Mouse (Mus musculus) liver, embryonic 14.5 days (tissue): ENCODE measurements around the gene Dlgap4. TPM values are rescaled to one million over a fixed set of nuclear protein-coding genes. Genes with fewer than 3 reads are reported as not detected.

Experiments used
- ATAC-seq: fragments of 200-750 bp; cut with Nextera tagmentation; 2 replicates; pipeline ENCODE4 v1.8.0; 2017; ENCODE audit warnings: moderate number of reproducible peaks, mild to moderate bottlenecking, moderate library complexity; ENCODE audit not compliant: insufficient read depth
- DNase-seq, 3 experiments: peaks; one replicate each; pipeline ENCODE4 v3.0.0-alpha.2; 2012 to 2013; ENCODE audit warnings: low read depth in 3 of 3, low spot score in 3 of 3
- H3K27ac ChIP-seq: fragments of 300-500 bp; sonication (generic); 2 replicates; pipeline ENCODE4 v1.5.1; 2014; ENCODE audit warnings: moderate library complexity, mild to moderate bottlenecking, control low read depth, inconsistent platforms
- H3K27me3 ChIP-seq: fragments of 300-500 bp; sonication (generic); 2 replicates; pipeline ENCODE4 v1.6.1; 2014; ENCODE audit warnings: mild to moderate bottlenecking, low read length, moderate library complexity; ENCODE audit not compliant: control insufficient read depth, insufficient read depth
- H3K36me3 ChIP-seq: fragments of 300-500 bp; sonication (generic); replicated peaks from 2 replicates; pipeline ENCODE4 v1.6.1; 2014; ENCODE audit warnings: low read depth; ENCODE audit not compliant: control insufficient read depth, insufficient read depth
- H3K4me1 ChIP-seq, 2 experiments: fragments of 200-500 bp in 1 of 2; fragments of 300-500 bp in 1 of 2; sonication (generic) in 1 of 2; replicated peaks; 2 replicates each; pipeline ENCODE4 v1.6.1; 2012 to 2014; ENCODE audit warnings: antibody characterized with exemption in 1 of 2, inconsistent platforms in 1 of 2, low read length in 1 of 2; ENCODE audit not compliant: control insufficient read depth in 2 of 2, insufficient read depth in 2 of 2
- H3K4me2 ChIP-seq: fragments of 300-500 bp; sonication (generic); 2 replicates; pipeline ENCODE4 v1.6.1; 2014; ENCODE audit warnings: low read depth, mild to moderate bottlenecking, control low read depth, moderate library complexity
- H3K4me3 ChIP-seq, 2 experiments: fragments of 200-500 bp in 1 of 2; fragments of 300-500 bp in 1 of 2; sonication (generic) in 1 of 2; 2 replicates each; pipeline ENCODE4 v1.5.1; 2012 to 2014; ENCODE audit warnings: low read depth in 2 of 2, low read length in 2 of 2, mild to moderate bottlenecking in 2 of 2, control low read depth in 1 of 2, inconsistent platforms in 1 of 2, moderate library complexity in 1 of 2; ENCODE audit not compliant: insufficient read depth in 1 of 2
- H3K9ac ChIP-seq: fragments of 300-500 bp; sonication (generic); replicated peaks from 2 replicates; pipeline ENCODE4 v1.6.1; 2014; ENCODE audit warnings: mild to moderate bottlenecking, control low read depth, moderate library complexity
- H3K9me3 ChIP-seq: fragments of 300-500 bp; sonication (generic); 2 replicates; pipeline ENCODE4 v1.6.1; 2016; ENCODE audit warnings: low read length, mixed read lengths; ENCODE audit not compliant: control insufficient read depth
- CTCF ChIP-seq: IDR thresholded peaks from 2 replicates; pipeline ENCODE4 v1.5.1; 2016; ENCODE audit warnings: antibody characterized with exemption, low read depth, control low read depth
- EP300 ChIP-seq: IDR thresholded peaks from 2 replicates; pipeline ENCODE4 v1.6.1; 2016; ENCODE audit warnings: antibody characterized with exemption, low read depth
- WGBS: fragments of 180-500 bp; shearing (Covaris S2); extraction: QIAGEN DNeasy Blood & Tissue Kit; methylation state at CpG from one replicate; pipeline ENCODE4 v1.1.7; 2014; ENCODE audit not compliant: insufficient replicate concordance; 5-methylcytosine and 5-hydroxymethylcytosine counted together
- polyA plus RNA-seq, 2 experiments: library from polyadenylated mRNA; depleted of rRNA in 1 of 2; stranded (reverse) in 1 of 2; unstranded in 1 of 2; fragments of >200 nt; fragmentation: Nextera tagmentation in 1 of 2; extraction: Ambion mirVana in 1 of 2; gene quantifications; 2 replicates each; pipeline versions ENCODE4 v1.2.1 to v1.2.3; 2012 to 2014

Gene Dlgap4
- polyA plus RNA-seq, 2 experiments: 6.6 to 9.7 TPM

GRCm38 (mm10) chr2:156737976-156738375 lies 124.5 kb downstream of the Dlgap4 start:
- DNase-seq: no peak
- Histone ChIP-seq H3K9me3 (no peaks in the 10 kb centered on the region), H3K27ac (no peak overlapping the region), H3K27me3 (no peaks in the 10 kb centered on the region), H3K9ac (no peak overlapping the region), H3K4me3 (no peak overlapping the region), H3K36me3 (no peaks in the 10 kb centered on the region), H3K4me2 (no peak overlapping the region), H3K4me1 (peaks cover 0 to 2% of the 10 kb centered on the region in 2 experiments; a peak in 1 of 4 replicates)
- 62% methylated on average over 7 of the region's 7 CpGs for WGBS
- ATAC-seq: no peak
- TF ChIP-seq CTCF: no peak
- TF ChIP-seq EP300: no peak

DNA sequence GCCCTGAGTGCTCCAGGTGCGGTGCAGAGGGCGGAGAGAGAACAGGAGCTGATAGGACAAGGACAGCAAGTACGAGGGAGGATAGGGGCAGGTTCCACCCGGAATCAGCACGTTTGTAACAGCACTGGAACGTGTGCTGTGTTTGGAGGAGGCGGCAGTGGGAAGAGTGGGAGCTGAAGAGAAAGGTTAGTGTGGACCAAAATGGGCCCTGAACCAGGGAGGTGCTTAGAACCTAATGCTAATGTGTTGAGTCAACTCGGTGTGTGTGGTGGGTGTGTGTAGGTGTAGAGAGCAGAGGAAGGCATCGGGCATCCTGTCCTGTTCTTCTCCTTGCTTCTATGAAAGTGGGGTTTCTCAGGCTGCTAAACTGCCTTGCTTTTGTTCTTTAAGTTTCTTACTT lies 127.8 kb downstream of the Dlgap4 start:
- Histone ChIP-seq H3K27ac (no peak overlapping the region), H3K36me3 (no peaks in the 10 kb centered on the region), H3K4me3 (no peak overlapping the region), H3K4me1 (peaks cover 0 to 2% of the 10 kb centered on the region in 2 experiments; a peak in 1 of 4 replicates), H3K27me3 (no peaks in the 10 kb centered on the region), H3K9me3 (no peaks in the 10 kb centered on the region), H3K4me2 (no peak overlapping the region), H3K9ac (no peak overlapping the region)
- DNase-seq (no peak), ATAC-seq (no peak)
- TF ChIP-seq EP300 (no peak), CTCF (no peak)
- 63% methylated on average over 9 of the region's 9 CpGs for WGBS

GRCm38 (mm10) chr2:156741998-156742397 lies 128.5 kb downstream of the Dlgap4 start:
- Histone ChIP-seq H3K4me3 (no peak overlapping the region), H3K9ac (no peak overlapping the region), H3K4me2 (no peak overlapping the region), H3K4me1 (no peaks in the 10 kb centered on the region), H3K9me3 (no peaks in the 10 kb centered on the region), H3K27ac (no peak overlapping the region), H3K27me3 (no peaks in the 10 kb centered on the region), H3K36me3 (no peaks in the 10 kb centered on the region)
- WGBS: 66% methylated on average over 4 of the region's 4 CpGs
- TF ChIP-seq EP300: no peak
- TF ChIP-seq CTCF: no peak
- no peak for ATAC-seq
- DNase-seq: no peak

DNA sequence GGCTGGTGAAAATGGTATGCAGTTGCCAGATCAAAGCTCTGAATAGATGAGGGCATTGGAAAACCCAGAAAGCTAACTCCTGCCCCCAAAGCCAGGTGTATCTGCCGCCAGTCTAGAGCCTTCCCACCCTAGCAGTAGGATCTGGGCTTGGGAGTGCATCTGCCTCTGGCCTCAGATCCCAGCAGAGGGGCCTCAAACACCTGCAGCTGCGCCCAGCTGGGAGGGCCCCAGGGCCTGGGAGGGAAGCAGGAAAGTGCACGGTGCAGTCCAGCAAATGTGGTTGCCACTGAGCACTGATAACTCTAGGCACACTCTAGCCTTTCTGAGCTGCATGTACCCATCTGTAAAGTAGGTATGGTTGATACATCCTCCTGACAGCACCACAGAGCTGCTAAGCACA lies 129.7 kb downstream of the Dlgap4 start:
- H3K27me3 ChIP-seq: no peaks in the 10 kb centered on the region
- TF ChIP-seq EP300 (no peak), CTCF (no peak)
- no peaks in the 10 kb centered on the region for H3K4me1 ChIP-seq
- H3K9me3 ChIP-seq: no peaks in the 10 kb centered on the region
- no peak overlapping the region for H3K27ac ChIP-seq
- H3K4me3 ChIP-seq: no peak overlapping the region
- H3K36me3 ChIP-seq: no peaks in the 10 kb centered on the region
- ATAC-seq: peak; percentile 35; the same call in 1 of the 2 replicates
- no peak overlapping the region for H3K4me2 ChIP-seq
- 29% methylated on average over 3 of the region's 3 CpGs for WGBS
- no peak overlapping the region for H3K9ac ChIP-seq
- no peak for DNase-seq

GRCm38 (mm10) chr2:156744414-156744813 lies 130.9 kb downstream of the Dlgap4 start:
- Histone ChIP-seq H3K9me3 (no peaks in the 10 kb centered on the region), H3K4me2 (no peak overlapping the region), H3K27me3 (no peaks in the 10 kb centered on the region), H3K27ac (no peak overlapping the region), H3K4me1 (peaks cover 0 to 3% of the 10 kb centered on the region in 2 experiments; a peak in 1 of 4 replicates), H3K4me3 (no peak overlapping the region), H3K9ac (no peak overlapping the region), H3K36me3 (no peaks in the 10 kb centered on the region)
- WGBS: 83% methylated on average over 5 of the region's 5 CpGs
- TF ChIP-seq CTCF: no peak
- no peak for TF ChIP-seq EP300
- ATAC-seq: no peak
- DNase-seq: no peak
